Mouse (Mus musculus) gastrocnemius, adult 8-10 months (tissue): ENCODE measurements around the gene Pop5. TPM values are rescaled to one million over a fixed set of nuclear protein-coding genes. Genes with fewer than 3 reads are reported as not detected.
A peak's percentile ranks its signal among the peaks of the same experiment; 100 is the strongest.

Experiments used
- DNase-seq, 2 experiments: peaks; one replicate each; pipeline ENCODE4 v3.0.0; 2022; ENCODE audit warnings: low spot score in 2 of 2
- total RNA-seq, 4 experiments: library from RNA; stranded (reverse); gene quantifications; 2 replicates each; pipeline ENCODE4 v1.2.4; 2022

Gene Pop5
- 10 to 100 TPM; 27.3 to 40.7 (median 38.0) TPM for total RNA-seq

- DNase-seq, result peak; percentile 83 to 84
These were observed at the start of gene Pop5 for GRCm38 (mm10) chr5:115235786-115236263. TSS of gene Pop5 (plus strand) at chr5:115235836.

- no peak for DNase-seq
These were observed 49.1 kb upstream of the Pop5 start for GRCm38 (mm10) chr5:115186371-115187073.

DNA sequence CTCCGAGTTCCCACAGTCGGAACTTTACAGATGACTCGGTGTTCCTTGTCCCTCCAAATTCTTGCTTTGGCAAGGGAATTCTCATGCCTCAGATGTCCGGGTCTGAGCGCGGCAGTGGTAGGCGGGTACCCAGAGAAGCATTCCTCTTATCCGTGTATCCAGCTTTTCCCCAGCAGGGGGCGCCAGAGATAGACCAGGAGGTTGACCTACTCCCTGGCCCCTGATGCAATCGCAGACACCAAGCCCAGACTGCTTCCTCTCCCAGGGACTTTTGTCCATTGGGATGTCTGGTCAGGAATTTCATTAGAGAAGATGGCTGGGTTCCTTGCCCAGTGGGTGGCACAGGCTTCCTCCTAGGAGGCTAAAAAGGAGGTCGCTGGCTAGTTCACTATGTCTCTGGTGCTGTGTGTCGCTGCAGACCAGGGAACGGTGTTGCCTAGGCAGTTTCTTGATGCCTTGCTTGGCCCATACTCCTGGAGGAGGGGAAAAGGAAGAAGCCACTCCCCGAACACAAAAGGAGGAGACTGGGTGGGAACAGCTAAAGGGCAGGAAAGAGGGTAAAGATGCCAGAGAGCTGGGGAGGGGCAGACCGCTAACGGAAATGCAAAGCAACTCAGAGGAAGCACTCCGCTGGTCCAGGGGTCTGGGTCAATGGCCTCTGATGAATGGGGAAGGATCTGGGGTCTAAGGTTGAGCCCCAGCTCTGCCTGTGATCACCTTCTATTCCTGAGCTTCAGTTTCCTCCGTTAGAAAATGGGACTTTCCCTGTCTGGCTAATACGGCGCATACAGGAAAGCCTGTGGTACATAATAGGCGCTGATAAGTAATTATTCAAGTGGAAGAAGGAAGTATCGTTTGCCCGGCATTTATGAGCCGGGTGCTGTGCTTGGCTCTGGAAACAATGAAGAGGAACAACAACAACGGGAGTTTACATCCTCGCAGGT is 48.2 kb upstream of the Pop5 start:
- peak; percentile 91 for DNase-seq

DNA sequence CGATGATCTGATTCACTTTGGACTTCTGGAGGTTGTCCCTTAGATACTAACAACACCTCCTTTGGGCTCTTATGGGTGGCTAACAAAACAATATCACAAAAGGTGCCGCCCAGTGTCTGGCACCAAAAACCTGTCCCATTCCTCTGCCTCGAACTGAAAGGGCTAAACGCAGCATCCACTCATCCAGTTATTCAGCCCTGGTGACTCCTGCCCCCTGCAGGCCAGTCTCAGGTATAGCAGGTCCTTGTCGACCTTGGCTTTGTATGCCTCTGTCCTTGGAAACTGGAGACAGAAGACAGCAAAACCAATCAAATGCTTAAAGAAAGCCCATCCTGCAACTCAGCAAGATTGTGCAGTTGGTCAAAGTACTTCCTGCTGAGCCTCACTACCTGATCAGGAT is 46.8 kb upstream of the Pop5 start:
- no peak for DNase-seq

DNA sequence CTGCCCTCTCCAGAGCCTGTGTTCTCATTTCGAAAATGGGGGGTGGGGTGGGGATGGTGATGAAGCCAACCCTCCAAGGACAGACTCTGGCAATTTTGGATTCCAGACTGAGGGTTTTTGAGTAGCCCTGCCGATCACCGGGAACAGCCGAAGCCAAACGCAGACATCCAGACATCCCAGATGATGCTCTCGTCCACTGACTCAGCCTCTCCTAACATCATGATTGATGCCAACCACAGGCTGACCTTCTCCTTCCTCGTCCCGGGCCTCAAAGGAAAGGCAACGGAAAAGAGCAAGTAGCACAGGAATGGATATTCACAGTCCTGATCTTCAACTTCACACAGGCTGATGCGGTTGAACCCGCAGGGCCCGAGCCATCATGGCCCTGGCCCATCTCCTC is 45.6 kb upstream of the Pop5 start:
- DNase-seq, result no peak

- DNase-seq, result no peak
These were observed 43.5 kb upstream of the Pop5 start for GRCm38 (mm10) chr5:115191880-115192827.

GRCm38 (mm10) chr5:115192828-115193195 is 42.8 kb upstream of the Pop5 start:
- no peak for DNase-seq

- peak; percentile 41 to 66 for DNase-seq
These were observed 42.4 kb upstream of the Pop5 start for GRCm38 (mm10) chr5:115193226-115193625.

DNA sequence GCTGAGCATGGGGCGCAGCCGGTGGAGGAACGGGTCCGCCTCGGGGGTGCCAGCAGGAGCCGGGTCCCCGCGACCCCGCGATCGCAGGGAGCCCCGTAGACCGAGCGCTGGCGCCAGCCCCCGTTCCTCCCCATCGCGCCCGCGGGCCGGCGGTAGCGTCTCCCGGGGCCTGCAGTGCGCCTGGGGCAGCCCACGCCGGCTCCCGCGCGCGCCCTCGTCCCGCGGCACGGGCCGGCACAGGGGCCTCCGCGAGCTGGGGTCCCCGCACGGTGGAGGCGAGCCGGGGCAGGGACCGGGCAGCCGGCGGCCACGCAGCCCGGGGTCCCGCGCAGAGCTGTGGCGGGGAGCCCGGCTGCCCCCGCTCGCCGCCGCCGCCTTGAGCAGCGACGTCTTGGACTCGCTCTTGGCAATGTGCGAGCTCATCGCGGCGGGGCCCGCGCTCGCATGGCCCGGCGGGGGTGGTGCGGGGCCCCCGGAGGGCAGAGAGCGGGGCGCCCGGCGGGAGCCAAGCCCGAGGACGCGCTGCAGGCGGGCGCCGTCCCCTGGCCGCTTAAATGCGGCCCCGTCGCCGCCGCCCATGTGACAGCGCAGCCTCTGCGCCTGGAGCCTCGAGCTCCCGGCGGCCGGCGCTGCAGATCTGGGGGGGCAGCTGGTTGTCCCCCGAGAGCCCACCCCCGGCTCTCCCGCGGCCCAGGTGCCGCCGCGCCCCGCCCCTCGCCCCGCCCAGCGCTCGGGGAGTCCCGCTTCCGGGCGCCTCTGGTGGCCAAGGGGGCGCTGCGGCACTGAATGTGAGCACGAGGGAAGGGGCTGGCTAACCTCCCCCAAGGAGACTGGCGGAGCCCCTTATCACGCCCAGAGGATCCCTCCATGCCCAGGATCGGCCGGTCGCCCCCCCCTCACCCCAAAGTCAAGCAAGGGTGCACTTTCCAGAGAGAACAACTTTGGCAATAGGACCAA is 41.7 kb upstream of the Pop5 start, which contains the start of gene Cabp1:
Gene Cabp1, minus strand, starts transcription at position 713 of the 957 bp plus-strand sequence.
- no peak for DNase-seq

GRCm38 (mm10) chr5:115194626-115195221 is 40.9 kb upstream of the Pop5 start:
- no peak for DNase-seq

DNA sequence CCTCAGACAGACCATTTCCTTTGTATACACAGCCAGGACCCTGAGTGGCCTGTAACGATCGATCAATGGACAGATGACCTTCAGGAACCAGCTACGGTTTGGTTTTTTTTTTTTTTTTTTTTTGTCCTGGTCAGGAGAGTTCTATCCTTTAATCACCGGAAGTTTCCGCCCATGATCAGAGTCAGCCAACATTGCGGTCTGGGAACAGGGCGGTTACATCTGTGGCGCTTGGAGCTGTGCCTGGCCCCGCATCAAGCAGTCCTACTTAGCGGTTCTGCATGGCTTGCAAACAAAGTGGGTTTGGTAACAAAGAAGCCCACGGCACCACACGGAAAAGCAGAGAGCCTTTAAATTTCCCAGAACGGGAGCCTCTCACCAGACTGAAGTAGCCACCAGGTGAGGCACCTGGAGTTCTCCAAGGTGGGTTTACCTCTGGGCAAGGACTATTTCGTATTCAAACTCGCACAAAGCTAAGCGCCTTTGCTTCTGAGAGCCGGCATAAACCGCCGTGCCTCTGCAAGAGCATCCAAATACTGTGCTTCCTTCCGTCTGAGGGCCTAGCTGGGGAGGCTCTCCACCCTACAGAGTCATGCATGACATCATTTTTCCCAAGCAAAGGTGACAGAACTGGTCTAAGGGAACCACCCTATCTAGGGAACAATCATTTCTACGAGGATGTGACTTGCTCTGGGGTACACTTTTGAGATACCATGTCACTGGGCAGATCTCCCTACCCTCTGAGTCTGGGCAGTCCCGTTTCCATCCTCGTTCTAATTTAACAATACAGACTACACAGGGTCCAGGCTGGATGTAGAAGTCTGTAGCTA is 31.7 kb upstream of the Pop5 start:
- peak in 1 of 2 experiments; percentile 32 for DNase-seq

DNA sequence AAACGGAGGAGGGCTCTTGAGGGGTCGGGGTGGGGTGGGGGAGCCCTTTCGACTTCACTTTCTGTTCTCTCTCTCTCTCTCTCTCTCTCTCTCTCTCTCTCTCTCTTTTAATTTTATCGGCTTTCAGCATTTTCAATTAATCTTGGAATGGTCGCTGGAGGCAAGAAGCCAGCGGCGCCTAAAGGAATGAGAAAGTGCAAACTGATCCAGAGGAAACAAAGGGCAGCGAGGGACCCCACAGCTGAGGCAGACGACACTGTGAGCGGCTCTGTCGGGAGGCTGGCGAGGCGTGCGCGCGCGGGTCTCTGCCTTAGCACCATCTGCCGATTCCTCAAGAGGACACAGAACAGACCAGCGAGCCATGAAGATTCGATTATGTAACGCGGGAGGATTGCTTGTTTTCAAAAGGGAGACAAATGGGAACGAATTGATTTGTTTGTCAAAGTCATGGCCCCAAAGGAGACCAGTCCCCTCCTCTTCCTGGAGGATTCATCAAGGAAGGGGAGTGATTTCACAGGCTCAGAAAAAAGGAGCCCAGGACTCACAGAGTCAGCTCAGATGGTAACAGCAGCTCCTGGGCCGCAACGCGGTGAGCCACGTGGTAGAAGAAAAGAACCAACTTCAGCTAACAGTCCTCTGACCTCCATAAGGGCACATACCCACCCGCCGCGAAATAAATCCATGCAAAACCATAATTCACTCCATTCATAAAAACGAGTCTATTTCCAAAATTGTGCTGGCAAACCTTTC is 30.9 kb upstream of the Pop5 start:
- DNase-seq, result peak in 1 of 2 experiments; percentile 32

- no peak for DNase-seq
These were observed 28.4 kb upstream of the Pop5 start for GRCm38 (mm10) chr5:115207244-115207643.

DNA sequence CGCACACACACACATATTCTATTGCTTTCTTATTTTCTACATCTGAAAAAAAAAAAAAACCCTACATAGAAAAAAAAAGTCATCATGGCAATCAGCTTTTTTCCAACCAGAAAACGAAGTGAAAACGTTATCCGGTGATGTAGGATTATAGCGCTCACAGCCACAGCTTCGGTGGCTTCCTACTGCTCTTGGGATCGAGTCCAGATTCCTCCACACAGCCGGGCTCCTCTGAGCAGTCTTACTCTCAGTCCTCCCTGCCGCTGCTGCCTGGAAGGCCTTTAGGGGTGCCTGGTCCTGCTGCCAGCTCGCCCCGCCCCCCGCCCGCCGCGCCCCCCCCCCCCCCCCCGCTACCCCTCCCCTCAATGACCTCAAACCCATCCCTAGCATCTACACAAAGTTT is 27.7 kb upstream of the Pop5 start:
- DNase-seq, result no peak

DNA sequence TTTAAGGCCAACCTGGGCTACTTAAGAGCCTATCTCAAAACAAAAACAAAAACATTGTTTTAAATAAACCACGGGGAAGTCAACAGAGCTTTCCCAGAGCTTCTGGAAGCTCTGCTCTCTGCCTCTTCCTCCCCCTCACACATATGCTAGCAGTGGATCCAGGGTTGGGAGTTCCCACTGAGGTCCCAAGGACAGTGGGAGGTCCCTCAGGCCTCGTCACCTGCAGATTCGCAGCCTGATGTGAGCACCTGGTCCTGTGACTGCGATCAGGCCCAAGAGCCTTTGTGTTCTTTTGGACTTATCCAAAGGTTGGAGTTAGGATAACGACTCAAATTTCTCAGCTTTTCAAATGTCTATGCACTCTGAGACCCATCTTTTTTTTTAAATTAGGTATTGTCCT is 27.0 kb upstream of the Pop5 start:
- DNase-seq, result no peak

DNA sequence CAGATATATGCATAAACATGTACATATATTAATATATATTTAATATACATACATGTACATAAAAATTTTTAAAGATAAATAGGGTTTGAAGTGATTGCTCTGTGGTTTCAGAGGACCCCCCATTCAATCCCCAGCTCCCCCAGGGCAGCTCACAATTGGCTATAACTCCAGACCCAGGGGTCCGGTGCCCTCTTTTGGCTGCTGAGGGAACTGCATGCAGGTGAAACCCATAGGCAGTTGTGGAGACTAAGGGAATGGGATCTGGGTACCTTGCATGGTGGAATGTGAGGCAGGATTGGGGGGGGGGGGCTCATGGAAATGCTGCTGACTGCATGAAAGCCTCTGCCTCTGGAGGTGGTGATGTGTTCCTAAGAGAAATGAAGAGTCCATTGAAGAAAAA is 25.3 kb upstream of the Pop5 start:
- no peak for DNase-seq

DNA sequence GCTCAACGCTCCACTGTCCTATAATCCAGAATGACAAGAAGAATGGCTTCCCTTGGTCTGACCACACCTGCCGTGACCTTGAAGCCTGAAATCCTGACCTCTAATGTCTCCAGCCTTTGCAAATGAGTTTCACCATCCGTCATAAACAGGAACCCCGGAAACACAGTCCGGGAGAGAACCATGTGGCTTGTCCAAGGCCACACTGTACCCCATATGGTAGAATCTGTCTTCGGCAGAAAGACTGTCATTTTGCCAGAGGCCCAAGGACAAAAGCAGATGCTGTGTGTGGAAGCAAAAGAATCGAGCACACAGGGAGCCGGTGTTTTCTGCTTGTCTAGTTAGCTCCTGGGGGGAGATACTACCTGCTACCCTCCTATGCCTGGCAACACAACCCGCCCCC is 23.2 kb upstream of the Pop5 start:
- no peak for DNase-seq

- no peak for DNase-seq
These were observed 22.8 kb upstream of the Pop5 start for GRCm38 (mm10) chr5:115212861-115213260.
